Mouse (Mus musculus) thymus, adult 18-20 months (tissue): ENCODE measurements around the gene Siah1a.

Experiments
- DNase-seq, 2 experiments: peaks; one replicate each; pipeline ENCODE4 v3.0.0; 2022; ENCODE audit warnings: mixed read lengths in 2 of 2

The Siah1a gene

DNA sequence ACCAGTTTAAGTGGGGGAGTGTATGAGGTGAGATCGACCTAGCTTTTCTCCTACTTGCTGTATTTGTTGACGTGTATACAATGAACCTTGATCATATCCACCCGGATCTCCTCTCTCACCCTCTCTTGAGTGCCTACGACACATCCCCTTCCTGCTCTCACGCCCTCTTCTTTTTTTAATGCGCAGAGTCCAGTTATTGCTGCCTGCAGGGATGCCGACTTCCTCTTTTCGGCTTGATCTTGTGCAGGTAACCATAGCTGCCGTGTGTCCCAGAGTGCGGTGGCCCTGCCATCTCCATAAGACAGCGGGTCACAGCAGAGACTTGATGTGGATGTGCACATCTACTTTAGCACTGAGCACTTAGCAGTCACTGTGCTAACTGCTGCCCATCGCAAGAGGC, 46.3 kb downstream of the Siah1a start:
- no peak for DNase-seq

DNA sequence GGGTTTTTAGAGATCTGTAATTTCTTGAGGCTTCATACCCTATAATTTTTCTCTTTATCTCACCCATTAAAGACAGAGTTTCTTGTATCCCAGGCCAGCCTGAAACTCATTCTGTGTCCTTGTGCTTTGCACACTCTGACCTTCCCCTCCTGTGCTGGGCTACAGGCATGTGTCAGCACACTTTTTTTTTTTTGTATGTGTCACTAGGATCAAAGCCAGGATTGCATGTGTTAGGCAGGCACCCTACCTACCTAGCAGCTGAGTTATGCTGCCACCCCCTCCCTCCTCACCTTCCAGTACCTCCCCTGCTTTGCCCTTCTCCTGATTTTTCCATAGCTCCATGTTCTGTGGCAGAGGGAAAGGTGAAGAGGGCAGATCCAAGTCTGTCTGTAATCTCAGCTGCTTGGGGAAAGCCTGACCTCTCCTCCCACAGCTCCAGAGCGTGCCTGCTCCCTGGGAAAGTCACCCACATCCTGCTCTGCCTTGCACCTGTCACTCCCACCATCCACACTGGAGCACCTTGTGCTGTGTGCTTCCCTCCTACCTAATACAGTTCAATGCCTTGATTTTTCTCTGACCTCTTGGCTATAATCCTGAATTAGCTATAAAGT, 46.8 kb downstream of the Siah1a start:
- DNase-seq: no peak

DNA sequence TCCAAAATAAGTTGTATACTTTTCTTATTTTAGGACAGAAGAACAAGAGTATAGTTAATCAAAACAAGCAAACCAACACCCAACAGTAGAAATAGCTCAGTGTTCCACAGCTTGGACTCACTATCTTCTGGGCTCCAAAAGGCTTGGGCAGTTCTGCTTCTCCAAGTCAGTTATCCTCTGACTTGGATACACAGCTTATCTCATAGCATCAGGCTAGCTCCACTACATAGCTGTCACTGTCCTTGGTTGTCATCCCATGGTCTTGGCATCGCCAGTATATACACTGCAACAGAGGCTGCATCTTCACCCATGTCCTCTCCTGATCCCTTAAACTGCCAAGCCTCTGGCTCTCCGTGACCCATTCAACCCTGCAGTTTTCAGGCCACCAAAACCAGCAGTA, 50.0 kb downstream of the Siah1a start:
- no peak for DNase-seq

DNA sequence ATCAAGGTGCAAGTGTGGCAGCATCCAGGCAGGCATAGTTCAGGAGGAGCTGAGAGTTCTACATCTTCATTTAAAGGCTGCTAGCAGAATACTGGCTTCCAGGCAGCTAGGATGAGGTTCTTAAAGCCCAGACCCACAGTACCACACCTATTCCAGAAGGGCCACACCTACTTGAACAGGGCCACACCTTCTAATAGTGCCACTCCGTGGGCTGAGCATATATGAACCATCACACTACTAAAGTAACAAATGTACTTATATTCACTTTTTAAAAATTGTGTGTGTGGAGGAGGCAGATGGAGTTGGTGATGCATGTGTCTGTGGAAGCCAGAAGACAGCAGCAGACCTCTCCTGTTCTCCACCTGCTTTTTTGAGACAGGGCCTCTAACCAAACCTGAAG, 51.7 kb downstream of the Siah1a start:
- DNase-seq: no peak

DNA sequence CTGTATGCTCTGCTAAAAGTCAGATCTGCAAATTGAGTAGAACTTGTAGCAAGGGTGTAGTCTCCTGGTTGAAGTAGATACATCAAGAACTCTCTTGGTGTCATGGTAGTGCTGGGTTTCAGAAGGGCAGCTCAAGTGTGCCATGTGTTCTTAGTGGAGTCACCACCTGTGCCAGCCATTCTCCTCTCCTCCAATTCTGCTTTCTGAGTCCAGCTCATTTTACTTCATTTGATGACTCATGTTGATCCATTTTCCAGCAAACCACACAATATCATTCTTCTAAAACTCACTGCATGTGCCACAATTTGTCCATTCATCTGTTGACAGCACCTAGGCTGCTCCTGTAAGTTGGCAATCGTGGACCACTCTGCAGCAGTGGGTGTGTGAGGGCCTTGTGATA, 53.6 kb downstream of the Siah1a start:
- no peak for DNase-seq

DNA sequence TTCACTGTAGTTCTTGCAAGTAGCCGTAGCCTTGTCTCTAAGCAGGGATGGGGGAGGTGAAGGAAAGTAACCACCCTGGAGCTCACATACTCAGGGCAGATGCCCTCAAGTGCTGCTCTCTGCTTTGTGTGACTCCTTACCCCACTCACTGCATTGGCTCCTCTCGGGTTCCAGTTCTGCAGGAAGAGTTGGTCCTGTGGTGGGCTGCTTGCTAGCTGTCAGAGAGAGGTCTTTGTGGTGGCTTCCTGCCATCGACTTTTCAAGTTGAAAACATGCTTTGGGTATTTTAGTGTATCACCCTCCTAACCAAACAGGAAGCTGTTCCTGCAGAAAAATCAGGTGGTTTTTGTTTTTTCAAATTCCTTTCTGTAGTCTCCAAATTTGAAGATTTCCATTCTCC, 59.1 kb downstream of the Siah1a start:
- peak; percentile 60 to 80 for DNase-seq
